Mouse (Mus musculus) bone marrow, adult 2 months (tissue): ENCODE measurements around the gene Mgat4a. TPM values are rescaled to one million over a fixed set of nuclear protein-coding genes. Genes with fewer than 3 reads are reported as not detected.
"Not testable (repeated sequence)": the region's sequence is repeated elsewhere in the genome, so short reads cannot be mapped to it uniquely, and the experiment has no call there.

Experiments
- H3K27ac ChIP-seq: fragments of 200-500 bp; 2 replicates; pipeline ENCODE4 v1.5.1; 2012; ENCODE audit warnings: low read depth, mild to moderate bottlenecking, control low read depth, inconsistent platforms, low read length; ENCODE audit not compliant: control insufficient read depth, poor library complexity, insufficient read depth
- H3K4me1 ChIP-seq: fragments of 200-500 bp; 2 replicates; pipeline ENCODE4 v1.6.1; 2011; ENCODE audit warnings: low read length; ENCODE audit not compliant: control insufficient read depth, insufficient read depth
- H3K4me3 ChIP-seq: fragments of 200-500 bp; replicated peaks from 2 replicates; pipeline ENCODE3; 2011; ENCODE audit warnings: mild to moderate bottlenecking, low read depth, low read length, control low read depth; ENCODE audit not compliant: control insufficient read depth
- CTCF ChIP-seq: fragments of 200-500 bp; IDR thresholded peaks from 2 replicates; pipeline ENCODE4 v1.5.1; 2011; ENCODE audit warnings: low read length, control low read depth; ENCODE audit not compliant: control insufficient read depth, insufficient read depth
- POLR2A ChIP-seq: fragments of 200-500 bp; IDR thresholded peaks from 2 replicates; pipeline ENCODE4 v1.6.1; 2011; ENCODE audit warnings: low read depth, mild to moderate bottlenecking, control low read depth, low read length, borderline replicate concordance; ENCODE audit not compliant: control insufficient read depth
- WGBS: fragments of 180-500 bp; shearing (Covaris S2); methylation state at CpG from one replicate; pipeline ENCODE4 v1.1.7; 2018; 5-methylcytosine and 5-hydroxymethylcytosine counted together
- polyA plus RNA-seq: library from polyadenylated mRNA; stranded (reverse); fragments of >200 nt; gene quantifications from 2 replicates; pipeline ENCODE4 v1.2.4, GENCODE M21; 2011; ENCODE audit warnings: low replicate concordance; ENCODE audit not compliant: missing spikeins, insufficient read depth, insufficient read length

The Mgat4a gene
- polyA plus RNA-seq, 1 experiment: 4.5 TPM

GRCm38 (mm10) chr1:37524669-37525068, 16.1 kb downstream of the Mgat4a start:
- H3K4me3 ChIP-seq: no peak overlapping the region
- peaks cover 1% of the 10 kb centered on the region; the same call in 1 of the 2 replicates for H3K4me1 ChIP-seq
- no peak overlapping the region for H3K27ac ChIP-seq
- 29% methylated on average over 4 of the region's 4 CpGs for WGBS
- TF ChIP-seq POLR2A (no peak), CTCF (no peak)

- H3K4me3 ChIP-seq, H3K27ac ChIP-seq, H3K4me1 ChIP-seq: not testable (repeated sequence)
- WGBS: 78% methylated on average over 4 of the region's 4 CpGs
Observed at GRCm38 (mm10) chr1:37524122-37524521, 16.7 kb downstream of the Mgat4a start.

DNA sequence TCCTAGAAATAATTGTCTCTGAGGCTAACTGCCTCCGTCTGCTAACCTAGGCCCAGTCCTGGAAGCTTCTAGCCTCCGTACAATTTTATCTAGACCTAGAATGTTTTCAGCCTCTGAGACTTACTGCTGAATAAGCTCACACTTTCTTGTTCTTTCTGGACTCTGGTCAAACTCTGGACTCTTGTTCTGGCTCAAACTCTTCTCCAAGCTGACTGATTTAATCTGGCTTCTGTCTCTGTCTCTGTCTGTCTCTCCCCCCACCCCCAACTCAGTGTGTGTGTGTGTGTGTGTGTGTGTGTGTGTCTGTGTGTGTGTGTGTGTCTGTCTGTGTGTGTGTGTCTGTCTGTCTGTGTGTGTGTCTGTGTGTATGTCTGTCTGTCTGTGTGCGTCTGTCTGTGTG, 17.3 kb downstream of the Mgat4a start:
- 86% methylated on average over 3 of the region's 3 CpGs for WGBS
- H3K4me3 ChIP-seq, H3K4me1 ChIP-seq, H3K27ac ChIP-seq: not testable (repeated sequence)

DNA sequence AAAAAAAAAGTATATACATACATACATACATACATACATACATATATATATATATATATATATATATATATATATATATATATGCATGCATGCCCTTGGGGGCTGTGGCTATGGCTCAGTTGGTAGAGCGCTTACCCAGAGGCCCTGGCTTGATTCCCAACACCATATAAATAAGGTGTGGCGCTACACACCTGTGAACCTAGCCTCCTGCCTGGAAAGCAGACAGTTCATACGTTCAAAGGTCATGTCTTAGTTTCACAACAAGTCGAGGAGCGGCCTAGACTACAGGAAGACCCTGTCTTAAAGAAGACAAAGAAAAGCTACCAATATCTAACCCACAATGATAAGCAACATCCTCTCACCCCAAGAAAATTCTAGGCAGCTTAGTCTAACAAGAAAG, 18.7 kb downstream of the Mgat4a start:
- Histone ChIP-seq H3K4me3 (no peak overlapping the region), H3K4me1 (peaks cover 1% of the 10 kb centered on the region; the same call in 1 of the 2 replicates), H3K27ac (no peak overlapping the region)
- no peak for TF ChIP-seq POLR2A
- TF ChIP-seq CTCF: no peak
- WGBS: 61% methylated on average over 5 of the region's 5 CpGs

DNA sequence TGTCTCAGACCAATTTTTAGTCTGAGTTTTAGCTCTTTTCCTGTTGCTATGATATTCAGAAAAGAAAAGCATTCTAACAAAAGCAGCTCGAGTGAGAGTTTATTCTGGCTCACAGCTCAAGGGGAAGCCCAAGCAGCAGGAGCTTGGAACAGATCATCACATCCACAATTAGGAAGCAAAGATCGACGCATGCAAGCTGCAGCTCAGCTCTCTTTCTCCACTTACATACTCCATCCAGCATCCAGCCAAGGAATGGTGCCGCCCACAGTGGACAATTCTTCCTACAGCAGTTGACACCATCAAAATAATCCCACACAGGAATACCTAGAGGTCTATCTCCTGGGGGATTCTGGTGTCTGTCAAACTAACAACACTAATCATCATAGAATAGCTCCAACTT, 22.0 kb downstream of the Mgat4a start:
- TF ChIP-seq POLR2A (no peak), CTCF (no peak)
- H3K4me3 ChIP-seq: no peak overlapping the region
- whole genome bisulfite sequencing: 87% methylated on average over 4 of the region's 4 CpGs
- no peak overlapping the region for H3K27ac ChIP-seq
- H3K4me1 ChIP-seq: no peaks in the 10 kb centered on the region

DNA sequence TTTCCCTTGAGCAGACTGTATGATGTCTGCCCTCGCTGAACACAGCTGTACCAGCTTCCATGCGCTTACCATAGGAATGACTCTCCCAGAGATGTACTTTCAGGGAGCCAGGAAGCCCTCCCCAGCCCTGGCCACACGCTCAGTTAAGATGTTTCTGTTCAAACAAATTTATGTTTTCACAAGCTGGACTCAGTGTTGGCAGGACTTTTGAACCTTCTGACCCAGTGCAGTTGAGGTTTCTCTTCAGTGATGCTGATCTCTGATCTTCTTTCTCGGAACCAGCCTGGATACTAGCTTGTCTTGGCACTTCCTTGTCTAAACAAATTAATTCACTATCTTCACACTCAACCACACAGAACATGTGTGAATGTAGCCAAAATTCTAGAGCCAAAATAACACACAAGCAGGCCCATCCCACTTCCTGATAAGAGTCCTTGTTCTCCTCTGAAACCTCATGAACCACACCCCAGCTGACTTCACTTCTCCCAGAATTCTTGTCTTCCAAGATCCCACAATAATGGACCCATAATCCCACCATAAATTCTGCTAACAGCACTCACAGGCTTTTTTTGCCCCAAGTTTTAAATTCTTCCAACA, 22.6 kb downstream of the Mgat4a start:
- no peak for TF ChIP-seq CTCF
- no peak for TF ChIP-seq POLR2A
- WGBS: 65% methylated on average over 4 of the region's 4 CpGs
- no peak overlapping the region for H3K27ac ChIP-seq
- H3K4me3 ChIP-seq: no peak overlapping the region
- H3K4me1 ChIP-seq: no peaks in the 10 kb centered on the region

GRCm38 (mm10) chr1:37512961-37513431, 27.8 kb downstream of the Mgat4a start:
- Histone ChIP-seq H3K4me1 (no peaks in the 10 kb centered on the region; the same call in 1 of the 2 replicates), H3K4me3 (no peak overlapping the region), H3K27ac (no peak overlapping the region)
- TF ChIP-seq CTCF (no peak), POLR2A (no peak)
- 87% methylated on average over 2 of the region's 2 CpGs for WGBS

GRCm38 (mm10) chr1:37512109-37512640, 28.6 kb downstream of the Mgat4a start:
- H3K27ac ChIP-seq: no peak overlapping the region
- H3K4me3 ChIP-seq: no peak overlapping the region
- no peak for TF ChIP-seq CTCF
- TF ChIP-seq POLR2A: no peak
- 71% methylated on average over 5 of the region's 5 CpGs for WGBS
- H3K4me1 ChIP-seq: no peaks in the 10 kb centered on the region; the same call in 1 of the 2 replicates

- no peaks in the 10 kb centered on the region; the same call in 1 of the 2 replicates for H3K4me1 ChIP-seq
- 55% methylated on average over 3 of the region's 3 CpGs for WGBS
- TF ChIP-seq POLR2A: no peak
- TF ChIP-seq CTCF: no peak
- no peak overlapping the region for H3K4me3 ChIP-seq
- H3K27ac ChIP-seq: no peak overlapping the region
Observed at GRCm38 (mm10) chr1:37510193-37510592, 30.6 kb downstream of the Mgat4a start.
